Mouse (Mus musculus) frontal cortex, postnatal 10 days (tissue): ENCODE measurements at regions not wholly inside any gene's neighbourhood (a gene's known extent, or its start where the extent isn't known, plus 50 kb on each side); places are given as distances from the start of the nearest gene placed in this dataset.

Source experiments
- DNase-seq, 2 experiments: peaks; one replicate each; pipeline ENCODE4 v3.0.0; 2022; ENCODE audit warnings: low spot score in 2 of 2, mixed read lengths in 1 of 2

DNA sequence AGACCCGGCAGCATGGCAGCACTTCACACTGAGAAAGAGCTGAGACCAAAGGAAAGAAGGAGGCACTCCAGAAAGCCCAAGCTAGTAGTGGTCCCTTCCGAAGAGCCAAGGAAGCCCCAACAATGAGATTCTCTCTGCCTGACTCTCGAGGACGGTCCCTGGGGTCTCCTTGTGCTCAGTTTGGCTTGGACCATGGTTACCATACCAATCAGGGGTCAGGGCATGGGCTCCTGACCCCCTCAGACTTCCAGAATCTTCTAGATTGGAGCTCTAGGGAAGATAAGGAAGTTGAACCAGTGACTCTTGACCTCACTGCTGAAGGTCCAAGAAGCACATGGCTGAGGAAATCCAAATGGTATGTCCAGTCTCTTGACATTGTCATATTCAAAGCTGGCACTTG is 53.0 kb upstream of the Cplx2 start:
- DNase-seq, result no peak

DNA sequence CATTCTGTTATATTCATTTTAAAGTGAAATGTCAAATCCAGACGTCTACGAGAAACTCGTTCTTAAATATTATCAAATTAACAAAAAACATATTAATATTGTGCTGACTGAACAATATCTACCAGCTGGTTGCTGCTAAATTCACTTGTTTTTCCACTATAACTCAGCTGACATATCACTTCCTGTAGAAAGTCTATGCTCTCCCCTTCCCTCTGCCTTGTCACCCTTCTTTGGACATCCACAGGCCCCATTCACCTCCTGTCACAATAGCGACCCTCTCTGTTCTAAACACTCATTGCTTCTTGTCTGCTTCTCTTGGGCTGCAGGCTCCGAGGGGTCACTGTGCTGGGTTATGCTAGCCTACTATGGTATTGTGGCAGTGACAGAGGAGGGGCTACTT is 52.5 kb upstream of the Cplx2 start:
- no peak for DNase-seq

GRCm38 (mm10) chr13:54320212-54320611 is 50.9 kb upstream of the Cplx2 start:
- DNase-seq, result no peak

DNA sequence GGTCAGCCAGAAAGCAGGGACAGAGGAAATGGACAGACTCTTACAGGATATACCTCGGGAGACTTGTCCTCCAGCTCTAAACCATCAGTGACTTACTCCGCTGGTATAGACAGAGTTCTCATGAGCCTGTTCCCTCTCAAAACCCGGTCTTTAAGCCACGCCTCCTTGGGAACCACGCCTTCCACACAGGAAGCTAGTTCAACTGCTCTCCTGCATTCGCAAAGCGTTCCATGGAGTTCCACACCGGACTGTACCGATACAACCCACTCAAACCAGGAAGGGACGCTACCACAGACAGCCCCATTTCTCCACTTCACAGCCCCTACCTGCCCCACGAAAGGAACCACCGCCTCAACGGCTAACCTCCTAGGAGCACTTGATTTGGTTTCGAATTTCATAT is 50.1 kb upstream of the Cplx2 start:
- DNase-seq, result no peak
